Mouse (Mus musculus): ENCODE data around the gene Cpne4. TPM values are rescaled to one million over a fixed set of nuclear protein-coding genes. Genes with fewer than 3 reads are reported as not detected.

Cpne4 gene
- polyA plus RNA-seq, 1 experiment = not detected

DNA sequence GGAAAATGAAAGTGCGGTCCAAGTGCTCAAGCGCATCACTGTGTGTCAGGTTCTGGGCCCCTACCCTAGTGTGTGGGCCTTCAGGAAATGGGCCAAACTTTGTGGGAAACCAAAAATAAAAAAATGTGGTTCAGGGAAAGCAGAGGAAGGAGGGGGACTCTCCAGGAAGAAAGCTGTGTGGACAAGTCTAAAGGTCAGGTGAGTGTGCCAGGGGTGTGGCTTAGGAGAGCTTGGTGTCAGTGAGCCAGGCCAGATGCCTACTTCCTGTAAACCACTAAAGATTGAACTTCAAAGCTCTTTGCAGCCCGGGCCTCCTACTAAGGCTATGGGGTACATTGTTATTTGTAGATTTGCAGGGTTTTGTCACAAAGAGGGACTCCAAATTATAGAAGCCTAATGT lies 327.1 kb downstream of the Cpne4 start:
- no peak for TF ChIP-seq GATA1 (IDR thresholded peaks at IDR 0.05; ENCODE audit: low read length)
- TF ChIP-seq TAL1 (IDR thresholded peaks at IDR 0.05; ENCODE audit: low read length) = no peak
- H3K9me3 ChIP-seq (ENCODE audit: control insufficient read depth, low read length) = peaks cover 23% of the 10 kb centered on the region
- H3K4me1 ChIP-seq (ENCODE audit: control insufficient read depth) = no peaks in the 10 kb centered on the region
- no peaks in the 10 kb centered on the region for H3K27me3 ChIP-seq (ENCODE audit: control insufficient read depth)
- H3K36me3 ChIP-seq (ENCODE audit: control insufficient read depth) = no peaks in the 10 kb centered on the region
- H3K4me3 ChIP-seq (replicated peaks) = no peak overlapping the region

DNA sequence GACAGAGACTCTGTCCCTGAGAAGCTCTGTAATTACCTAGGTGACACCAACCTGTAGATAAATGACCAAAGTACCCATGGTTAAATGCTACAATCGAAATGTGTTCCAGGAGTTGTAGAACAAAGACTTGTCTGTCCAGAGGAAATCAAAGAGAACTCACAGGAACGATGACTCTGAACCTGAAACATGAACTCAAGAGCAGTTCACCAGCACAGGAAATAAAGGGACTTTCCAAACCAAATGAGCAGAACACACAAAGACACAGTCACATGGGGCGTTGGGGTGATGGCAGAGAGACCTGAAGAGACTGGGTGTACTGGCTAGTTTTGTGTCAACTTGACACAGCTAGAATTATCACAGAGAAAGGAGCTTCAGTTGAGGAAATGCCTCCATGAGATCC lies 329.9 kb downstream of the Cpne4 start:
- H3K4me3 ChIP-seq (replicated peaks) = no peak overlapping the region
- no peak for TF ChIP-seq GATA1 (IDR thresholded peaks at IDR 0.05; ENCODE audit: low read length)
- TF ChIP-seq TAL1 (IDR thresholded peaks at IDR 0.05; ENCODE audit: low read length) = no peak
- no peaks in the 10 kb centered on the region for H3K36me3 ChIP-seq (ENCODE audit: control insufficient read depth)
- no peaks in the 10 kb centered on the region for H3K27me3 ChIP-seq (ENCODE audit: control insufficient read depth)
- H3K9me3 ChIP-seq (ENCODE audit: control insufficient read depth, low read length) = peaks cover 20% of the 10 kb centered on the region
- H3K4me1 ChIP-seq (ENCODE audit: control insufficient read depth) = no peaks in the 10 kb centered on the region

DNA sequence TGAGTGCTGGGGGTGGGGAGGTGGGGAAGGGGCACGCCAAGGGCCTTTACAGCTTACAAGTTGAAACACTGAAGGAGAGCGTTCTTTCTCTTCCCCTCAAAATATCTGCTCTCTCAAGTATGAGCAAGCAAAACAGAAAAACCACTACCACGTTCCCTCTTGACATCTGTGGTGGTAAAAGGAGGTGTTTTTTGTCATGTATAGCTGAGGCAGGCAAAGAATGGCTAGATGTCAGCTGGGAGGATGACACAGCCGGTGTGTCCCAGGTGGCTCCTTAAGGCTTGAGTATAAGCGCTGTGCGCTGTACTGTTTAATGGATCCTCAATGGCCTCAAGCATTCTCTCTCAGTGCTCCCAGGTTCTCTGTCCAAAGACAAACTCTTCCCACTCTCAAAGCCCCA lies 331.5 kb downstream of the Cpne4 start:
- H3K36me3 ChIP-seq (ENCODE audit: control insufficient read depth) = no peaks in the 10 kb centered on the region
- TF ChIP-seq TAL1 (IDR thresholded peaks at IDR 0.05; ENCODE audit: low read length) (no peak), GATA1 (IDR thresholded peaks at IDR 0.05; ENCODE audit: low read length) (no peak)
- H3K4me1 ChIP-seq (ENCODE audit: control insufficient read depth) = no peaks in the 10 kb centered on the region
- H3K9me3 ChIP-seq (ENCODE audit: control insufficient read depth, low read length) = peaks cover 25% of the 10 kb centered on the region
- H3K4me3 ChIP-seq (replicated peaks) = no peak overlapping the region
- no peaks in the 10 kb centered on the region for H3K27me3 ChIP-seq (ENCODE audit: control insufficient read depth)

DNA sequence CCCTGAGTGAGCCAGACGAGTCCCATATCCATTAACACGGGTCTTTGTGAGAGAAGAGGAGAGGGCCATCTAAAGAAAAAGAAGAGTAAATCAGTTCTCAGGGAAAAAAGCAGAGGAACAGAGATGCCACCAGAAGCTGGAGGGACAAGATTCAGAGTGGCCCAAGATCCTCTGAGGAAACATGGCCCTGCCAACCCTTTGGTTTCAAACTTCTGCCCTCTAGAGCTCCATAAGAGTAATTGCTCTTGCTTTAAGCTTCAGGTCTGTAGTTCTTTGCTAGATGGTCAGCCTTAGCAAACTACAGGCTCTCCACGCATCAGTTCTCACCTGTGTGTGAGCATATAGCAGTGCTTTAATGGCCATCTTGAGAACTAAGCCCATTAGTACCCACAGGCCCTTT lies 343.4 kb downstream of the Cpne4 start:
- TF ChIP-seq TAL1 (IDR thresholded peaks at IDR 0.05; ENCODE audit: low read length) (no peak), GATA1 (IDR thresholded peaks at IDR 0.05; ENCODE audit: low read length) (no peak)

DNA sequence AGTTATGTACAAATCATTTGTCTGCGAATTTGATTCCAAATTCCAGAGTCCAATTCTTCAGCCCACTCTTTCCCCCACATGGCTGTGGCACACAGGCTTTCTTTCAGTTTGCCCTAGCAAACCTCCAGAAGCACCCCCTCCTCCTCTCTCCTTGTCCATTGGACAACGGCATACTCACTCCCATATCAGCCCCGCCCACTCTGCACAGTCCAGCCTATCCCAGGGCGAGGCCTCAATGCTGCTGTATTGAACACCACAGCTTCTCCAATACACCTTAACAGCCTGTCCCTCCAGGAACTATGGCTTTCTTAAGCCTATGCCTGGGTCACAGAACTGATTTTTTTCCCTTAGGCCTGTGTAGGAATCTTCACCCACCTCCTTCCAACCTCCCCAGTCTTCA lies 348.3 kb downstream of the Cpne4 start:
- peaks cover 25% of the 10 kb centered on the region for H3K9me3 ChIP-seq (ENCODE audit: control insufficient read depth, low read length)
- H3K36me3 ChIP-seq (ENCODE audit: control insufficient read depth) = no peaks in the 10 kb centered on the region
- no peaks in the 10 kb centered on the region for H3K4me1 ChIP-seq (ENCODE audit: control insufficient read depth)
- H3K27me3 ChIP-seq (ENCODE audit: control insufficient read depth) = no peaks in the 10 kb centered on the region
- TF ChIP-seq GATA1 (IDR thresholded peaks at IDR 0.05; ENCODE audit: low read length) = no peak
- TF ChIP-seq TAL1 (IDR thresholded peaks at IDR 0.05; ENCODE audit: low read length) = no peak
- H3K4me3 ChIP-seq (replicated peaks) = no peak overlapping the region

More for the DNA sequence above, 343.4 kb downstream of the Cpne4 start:
- Histone ChIP-seq H3K4me1 (ENCODE audit: control insufficient read depth) (no peaks in the 10 kb centered on the region), H3K27me3 (ENCODE audit: control insufficient read depth) (no peaks in the 10 kb centered on the region), H3K9me3 (ENCODE audit: control insufficient read depth, low read length) (peaks cover 21% of the 10 kb centered on the region), H3K4me3 (replicated peaks) (no peak overlapping the region), H3K36me3 (ENCODE audit: control insufficient read depth) (no peaks in the 10 kb centered on the region)

DNA sequence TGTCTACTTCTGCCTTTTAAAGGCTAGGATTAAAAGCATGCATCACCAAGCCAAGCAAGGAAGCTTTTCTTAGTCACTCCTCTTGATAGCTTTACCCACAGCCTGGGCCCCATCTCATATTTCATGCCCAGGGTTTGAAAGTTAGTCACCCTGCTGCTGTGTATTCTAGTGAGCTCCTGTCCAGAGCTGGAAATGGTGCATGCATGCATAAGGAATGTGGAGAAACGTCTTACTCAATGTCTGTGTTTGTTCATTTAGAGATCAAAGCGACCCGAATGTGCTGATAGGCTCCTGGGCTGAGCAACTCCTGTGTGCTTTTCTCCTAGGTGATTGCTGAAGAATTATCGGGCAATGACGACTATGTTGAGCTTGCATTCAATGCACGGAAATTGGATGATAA lies 354.0 kb downstream of the Cpne4 start:
- peaks cover 21% of the 10 kb centered on the region; the same call in 1 of the 2 replicates for H3K9me3 ChIP-seq (ENCODE audit: control insufficient read depth, low read length)
- no peak overlapping the region for H3K4me3 ChIP-seq (replicated peaks)
- TF ChIP-seq TAL1 (IDR thresholded peaks at IDR 0.05; ENCODE audit: low read length) = no peak
- TF ChIP-seq GATA1 (IDR thresholded peaks at IDR 0.05; ENCODE audit: low read length) = no peak
- no peaks in the 10 kb centered on the region for H3K4me1 ChIP-seq (ENCODE audit: control insufficient read depth)
- no peaks in the 10 kb centered on the region for H3K27me3 ChIP-seq (ENCODE audit: control insufficient read depth)
- no peaks in the 10 kb centered on the region for H3K36me3 ChIP-seq (ENCODE audit: control insufficient read depth)

DNA sequence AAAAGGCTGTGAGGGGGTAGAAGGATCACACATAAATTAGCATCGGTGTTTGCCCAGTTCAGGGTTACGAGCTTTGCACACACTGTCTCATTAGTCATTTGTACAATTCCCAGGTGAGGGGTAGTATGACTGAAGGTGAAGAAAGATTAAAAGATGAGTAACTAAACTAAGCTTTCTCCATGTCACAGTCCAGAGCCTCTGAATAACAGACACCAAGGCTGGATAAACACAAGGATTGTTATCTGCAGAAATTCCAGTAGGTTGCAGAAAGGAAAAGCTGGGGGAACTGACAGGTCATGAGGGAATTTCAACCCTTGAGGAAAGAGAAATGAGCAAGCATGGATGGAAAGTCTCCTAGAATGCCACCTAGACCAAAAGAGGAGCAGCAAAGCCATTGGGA lies 354.7 kb downstream of the Cpne4 start:
- Histone ChIP-seq H3K4me1 (ENCODE audit: control insufficient read depth) (no peaks in the 10 kb centered on the region), H3K27me3 (ENCODE audit: control insufficient read depth) (no peaks in the 10 kb centered on the region), H3K36me3 (ENCODE audit: control insufficient read depth) (no peaks in the 10 kb centered on the region), H3K4me3 (replicated peaks) (no peak overlapping the region), H3K9me3 (ENCODE audit: control insufficient read depth, low read length) (peaks cover 20% of the 10 kb centered on the region; the same call in 1 of the 2 replicates)
- TF ChIP-seq GATA1 (IDR thresholded peaks at IDR 0.05; ENCODE audit: low read length) (no peak), TAL1 (IDR thresholded peaks at IDR 0.05; ENCODE audit: low read length) (no peak)

DNA sequence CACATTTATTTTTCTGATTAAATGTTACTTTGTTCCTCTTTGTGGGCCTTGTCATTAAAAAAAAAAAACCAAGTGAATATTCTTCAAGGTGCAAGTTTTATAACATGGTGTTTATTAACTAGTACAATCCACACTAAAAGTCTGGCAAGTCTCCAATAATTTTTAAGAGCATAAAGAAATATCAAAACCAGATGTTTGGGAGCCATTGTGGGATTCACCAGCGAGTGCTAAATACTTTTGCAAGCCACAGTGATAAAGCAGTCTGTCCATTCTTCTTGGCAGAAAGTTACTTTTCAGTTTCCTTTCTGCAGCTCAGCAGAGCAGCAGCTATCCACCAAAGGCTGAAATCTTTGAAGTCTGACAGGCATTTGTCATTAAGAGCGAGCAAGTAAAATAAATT lies 365.6 kb downstream of the Cpne4 start:
- Histone ChIP-seq H3K36me3 (ENCODE audit: control insufficient read depth) (no peaks in the 10 kb centered on the region), H3K27me3 (ENCODE audit: control insufficient read depth) (no peaks in the 10 kb centered on the region)
- no peak for TF ChIP-seq GATA1 (IDR thresholded peaks at IDR 0.05; ENCODE audit: low read length)

DNA sequence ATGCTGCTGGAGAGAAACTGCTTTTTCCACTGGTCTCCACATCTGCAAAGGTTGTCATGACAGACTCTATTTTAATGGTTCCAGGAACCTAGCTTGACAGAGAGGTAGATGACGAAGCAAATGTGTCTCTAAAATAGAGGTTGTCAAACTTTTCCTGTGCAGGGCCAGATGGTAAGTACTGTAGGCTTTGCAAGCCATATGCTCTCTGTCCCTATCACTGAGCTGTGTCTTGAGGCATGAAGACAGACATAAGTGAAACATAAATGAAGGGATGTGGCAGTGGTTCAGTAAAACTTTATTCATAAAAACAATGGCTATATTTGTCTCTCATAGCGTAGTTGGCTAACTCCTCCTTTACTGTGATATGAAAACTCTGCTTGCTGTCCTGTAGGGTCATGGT lies 366.2 kb downstream of the Cpne4 start:
- Histone ChIP-seq H3K27me3 (ENCODE audit: control insufficient read depth) (no peaks in the 10 kb centered on the region), H3K36me3 (ENCODE audit: control insufficient read depth) (no peaks in the 10 kb centered on the region), H3K4me3 (replicated peaks) (no peak overlapping the region), H3K9me3 (ENCODE audit: control insufficient read depth, low read length) (peaks cover 16% of the 10 kb centered on the region), H3K4me1 (ENCODE audit: control insufficient read depth) (no peaks in the 10 kb centered on the region)
- TF ChIP-seq TAL1 (IDR thresholded peaks at IDR 0.05; ENCODE audit: low read length) (no peak), GATA1 (IDR thresholded peaks at IDR 0.05; ENCODE audit: low read length) (no peak)

More for the DNA sequence above, 365.6 kb downstream of the Cpne4 start:
- no peaks in the 10 kb centered on the region for H3K4me1 ChIP-seq (ENCODE audit: control insufficient read depth)
- peaks cover 14% of the 10 kb centered on the region for H3K9me3 ChIP-seq (ENCODE audit: control insufficient read depth, low read length)
- H3K4me3 ChIP-seq (replicated peaks) = no peak overlapping the region

DNA sequence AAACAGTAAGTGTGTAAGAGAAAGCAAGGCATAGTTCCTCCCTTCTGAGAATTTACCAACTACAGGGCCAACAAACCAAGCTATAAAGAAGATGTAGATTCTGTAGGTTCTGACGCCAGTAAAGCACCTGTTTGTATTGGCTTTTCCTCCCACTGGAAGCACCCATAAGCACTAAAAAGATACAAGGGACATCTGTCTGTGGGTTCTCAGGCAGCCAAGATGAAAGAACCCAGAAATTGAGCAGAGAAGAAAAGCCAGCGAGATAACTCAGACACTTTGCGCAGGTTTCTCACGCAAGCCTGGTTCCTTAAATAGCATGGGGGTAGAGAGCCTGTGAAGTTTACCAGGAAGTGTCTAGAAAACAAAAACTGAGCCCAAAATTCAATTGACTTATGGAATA lies 374.1 kb downstream of the Cpne4 start:
- TF ChIP-seq TAL1 (IDR thresholded peaks at IDR 0.05; ENCODE audit: low read length) (no peak), GATA1 (IDR thresholded peaks at IDR 0.05; ENCODE audit: low read length) (no peak)
- peaks cover 12% of the 10 kb centered on the region for H3K9me3 ChIP-seq (ENCODE audit: control insufficient read depth, low read length)
- no peaks in the 10 kb centered on the region for H3K4me1 ChIP-seq (ENCODE audit: control insufficient read depth)
- no peak overlapping the region for H3K4me3 ChIP-seq (replicated peaks)
- no peaks in the 10 kb centered on the region for H3K36me3 ChIP-seq (ENCODE audit: control insufficient read depth)
- no peaks in the 10 kb centered on the region for H3K27me3 ChIP-seq (ENCODE audit: control insufficient read depth)
